Mouse (Mus musculus) adrenal gland (tissue): ENCODE results near the gene Efna5.

Experiments used
- intact Hi-C: fragments of 180-260 bp; cut with DNase I; formaldehyde crosslinking; loops from one replicate; pipeline ENCODE4 v1.15.1; 2025

Efna5 gene

GRCm38 (mm10) chr17:62713455-62713854 is 167.7 kb downstream of the Efna5 start:
- intact Hi-C loops = no loop called here

- intact Hi-C loops = no loop called here
Measured at GRCm38 (mm10) chr17:62706418-62706817, 174.7 kb downstream of the Efna5 start.

GRCm38 (mm10) chr17:62702020-62702814 is 178.9 kb downstream of the Efna5 start:
- intact Hi-C loops = no loop called here

- intact Hi-C loops = no loop called here
Measured at GRCm38 (mm10) chr17:62700791-62701602, 180.1 kb downstream of the Efna5 start.

- intact Hi-C loops = no loop called here
Measured at GRCm38 (mm10) chr17:62694958-62695437, 186.1 kb downstream of the Efna5 start.

GRCm38 (mm10) chr17:62692242-62692641 is 188.9 kb downstream of the Efna5 start:
- intact Hi-C loops = no loop called here

GRCm38 (mm10) chr17:62691201-62691715 is 189.9 kb downstream of the Efna5 start:
- intact Hi-C loops = no loop called here

- intact Hi-C loops = no loop called here
Measured at GRCm38 (mm10) chr17:62690256-62690655, 190.9 kb downstream of the Efna5 start.

- intact Hi-C loops = no loop called here
Measured at GRCm38 (mm10) chr17:62689646-62690045, 191.5 kb downstream of the Efna5 start.

GRCm38 (mm10) chr17:62687369-62687768 is 193.7 kb downstream of the Efna5 start:
- intact Hi-C loops = no loop called here

- intact Hi-C loops = no loop called here
Measured at GRCm38 (mm10) chr17:62685181-62685580, 195.9 kb downstream of the Efna5 start.

GRCm38 (mm10) chr17:62683142-62683541 is 198.0 kb downstream of the Efna5 start:
- intact Hi-C loops = no loop called here

GRCm38 (mm10) chr17:62681726-62682125 is 199.4 kb downstream of the Efna5 start:
- intact Hi-C loops = no loop called here

GRCm38 (mm10) chr17:62680737-62681136 is 200.4 kb downstream of the Efna5 start:
- intact Hi-C loops = no loop called here

GRCm38 (mm10) chr17:62676832-62677231 is 204.3 kb downstream of the Efna5 start:
- intact Hi-C loops = no loop called here

GRCm38 (mm10) chr17:62676409-62676808 is 204.7 kb downstream of the Efna5 start:
- intact Hi-C loops = no loop called here

- intact Hi-C loops = no loop called here
Measured at GRCm38 (mm10) chr17:62675811-62676255, 205.3 kb downstream of the Efna5 start.

GRCm38 (mm10) chr17:62672068-62672467 is 209.0 kb downstream of the Efna5 start:
- intact Hi-C loops = no loop called here

GRCm38 (mm10) chr17:62666761-62667160 is 214.4 kb downstream of the Efna5 start:
- intact Hi-C loops = no loop called here

GRCm38 (mm10) chr17:62665823-62666222 is 215.3 kb downstream of the Efna5 start:
- intact Hi-C loops = no loop called here

- intact Hi-C loops = no loop called here
Measured at GRCm38 (mm10) chr17:62664709-62665108, 216.4 kb downstream of the Efna5 start.

- intact Hi-C loops = no loop called here
Measured at GRCm38 (mm10) chr17:62661801-62662200, 219.3 kb downstream of the Efna5 start.
